Comparison of ENCODE assay signal across 15 mouse cellular contexts in genomic region chr6:117032042-117032746, GRCm38 (mm10).
DNase-seq lines count a peak whose midpoint lies in the region; ATAC-seq and TF ChIP-seq lines count a peak whose summit lies in the region.
"Had no signal": no experiment of that assay in that cellular context is flagged by ENCODE, and none has a peak within 500 bp of the region (broad histone marks: within the 10 kb centered on the region; RNA-seq: fewer than 3 reads in every experiment).

No protein-coding gene starts in this region.

- H3K4me2 ChIP-seq in embryonic facial prominence, embryonic 14.5 days (ENCODE audit: low read depth, low read length) = no peak overlapping the region
- H3K4me2 ChIP-seq in kidney, postnatal 0 days (ENCODE audit: low read length) = no peak overlapping the region
- no peak overlapping the region for H3K4me2 ChIP-seq in midbrain, embryonic 11.5 days
- no peak overlapping the region for H3K4me2 ChIP-seq in midbrain, embryonic 15.5 days
- H3K4me2 ChIP-seq: hindbrain, embryonic 14.5 days; lung, embryonic 15.5 days; stomach, embryonic 15.5 days had no signal

- no peak for TF ChIP-seq CTCF in kidney, postnatal 0 days (IDR thresholded peaks at IDR 0.05; ENCODE audit: low read depth)
- TF ChIP-seq CTCF in small intestine, adult 2 months (IDR thresholded peaks at IDR 0.05; ENCODE audit: extremely low read depth, insufficient read length, insufficient replicate concordance, low read depth, low read length) = no peak

- H3K36me3 ChIP-seq in embryonic facial prominence, embryonic 14.5 days (ENCODE audit: control insufficient read depth, insufficient read depth, low read length) = no peaks in the 10 kb centered on the region
- H3K36me3 ChIP-seq in embryonic facial prominence, embryonic 10.5 days (replicated peaks) = no peaks in the 10 kb centered on the region
- H3K36me3 ChIP-seq in kidney, postnatal 0 days (ENCODE audit: insufficient read depth, low read length) = no peaks in the 10 kb centered on the region
- H3K36me3 ChIP-seq in midbrain, embryonic 11.5 days (ENCODE audit: control insufficient read depth, insufficient read depth, low read length) = no peaks in the 10 kb centered on the region
- H3K36me3 ChIP-seq in midbrain, embryonic 15.5 days (replicated peaks) = no peaks in the 10 kb centered on the region
- H3K36me3 ChIP-seq in small intestine, adult 2 months (ENCODE audit: control insufficient read depth, insufficient read depth, low read length) = no peaks in the 10 kb centered on the region
- H3K36me3 ChIP-seq: lung, embryonic 15.5 days; stomach, embryonic 15.5 days had no signal

- DNase-seq in embryonic facial prominence, embryonic 14.5 days (ENCODE audit: low spot score) = peak; percentile 70
- DNase-seq in embryonic facial prominence, embryonic 10.5 days (ENCODE audit: low spot score) = no peak
- DNase-seq in kidney, postnatal 0 days (ENCODE audit: low spot score) = peak; percentile 52
- no peak for DNase-seq in kidney, adult 11 months
- DNase-seq in midbrain, embryonic 11.5 days (ENCODE audit: low spot score, missing footprints) = no peak
- DNase-seq in adrenal gland, postnatal 25 days = no peak
- DNase-seq: adrenal gland, postnatal 36 days; cerebellum, adult 9-11 months; gastrocnemius, postnatal 25 days had no signal

- no peak; the same call in 1 of the 2 replicates for ATAC-seq in embryonic facial prominence, embryonic 14.5 days (ENCODE audit: low read depth)
- no peak for ATAC-seq in kidney, postnatal 0 days (replicated peaks; ENCODE audit: low FRiP score, low read depth)
- ATAC-seq in midbrain, embryonic 11.5 days (ENCODE audit: low FRiP score) = peak; percentile 66
- ATAC-seq in midbrain, embryonic 15.5 days (replicated peaks) = no peak

- H3K4me3 ChIP-seq in embryonic facial prominence, embryonic 14.5 days (ENCODE audit: low read depth, low read length) = no peak overlapping the region
- H3K4me3 ChIP-seq in embryonic facial prominence, embryonic 10.5 days = no peak overlapping the region
- no peak overlapping the region for H3K4me3 ChIP-seq in kidney, postnatal 0 days (replicated peaks; ENCODE audit: low read depth, low read length)
- no peak overlapping the region for H3K4me3 ChIP-seq in midbrain, embryonic 11.5 days (ENCODE audit: low read depth, low read length)
- H3K4me3 ChIP-seq in midbrain, embryonic 15.5 days = no peak overlapping the region
- H3K4me3 ChIP-seq in small intestine, adult 2 months (ENCODE audit: low read depth, low read length) = no peak overlapping the region
- H3K4me3 ChIP-seq: lung, embryonic 15.5 days; myocyte; stomach, embryonic 15.5 days had no signal

- no peaks in the 10 kb centered on the region for H3K27me3 ChIP-seq in embryonic facial prominence, embryonic 14.5 days (replicated peaks; ENCODE audit: control insufficient read depth, insufficient read depth, low read length)
- H3K27me3 ChIP-seq in embryonic facial prominence, embryonic 10.5 days (replicated peaks; ENCODE audit: low read depth, poor library complexity, severe bottlenecking) = no peaks in the 10 kb centered on the region
- H3K27me3 ChIP-seq in kidney, postnatal 0 days (ENCODE audit: insufficient read depth, low read length) = no peaks in the 10 kb centered on the region
- H3K27me3 ChIP-seq in midbrain, embryonic 11.5 days (ENCODE audit: control insufficient read depth, insufficient read depth, low read length) = no peaks in the 10 kb centered on the region
- no peaks in the 10 kb centered on the region for H3K27me3 ChIP-seq in midbrain, embryonic 15.5 days (replicated peaks)
- H3K27me3 ChIP-seq in small intestine, adult 2 months (ENCODE audit: control insufficient read depth, insufficient read depth, low read length) = no peaks in the 10 kb centered on the region
- H3K27me3 ChIP-seq: lung, embryonic 15.5 days; stomach, embryonic 15.5 days had no signal

- TF ChIP-seq POLR2A in small intestine, adult 2 months (IDR thresholded peaks at IDR 0.05; ENCODE audit: low read depth, low read length) = no peak

- H3K4me1 ChIP-seq in embryonic facial prominence, embryonic 14.5 days (ENCODE audit: control insufficient read depth, insufficient read depth, low read length) = peaks cover 4% of the 10 kb centered on the region; the same call in 1 of the 2 replicates
- H3K4me1 ChIP-seq in embryonic facial prominence, embryonic 10.5 days = no peaks in the 10 kb centered on the region; the same call in 1 of the 2 replicates
- H3K4me1 ChIP-seq in kidney, postnatal 0 days (replicated peaks; ENCODE audit: insufficient read depth, low read length) = no peaks in the 10 kb centered on the region
- H3K4me1 ChIP-seq in midbrain, embryonic 11.5 days (ENCODE audit: control insufficient read depth, insufficient read depth, low read length) = no peaks in the 10 kb centered on the region
- no peaks in the 10 kb centered on the region for H3K4me1 ChIP-seq in midbrain, embryonic 15.5 days
- H3K4me1 ChIP-seq in small intestine, adult 2 months (ENCODE audit: control insufficient read depth, insufficient read depth, insufficient read length, low read length) = peaks cover 7% of the 10 kb centered on the region; the same call in 1 of the 2 replicates
- H3K4me1 ChIP-seq: lung, embryonic 15.5 days; stomach, embryonic 15.5 days had no signal

- no peaks in the 10 kb centered on the region for H3K9me3 ChIP-seq in embryonic facial prominence, embryonic 14.5 days (ENCODE audit: control insufficient read depth, low read length)
- H3K9me3 ChIP-seq in embryonic facial prominence, embryonic 10.5 days = no peaks in the 10 kb centered on the region
- H3K9me3 ChIP-seq in kidney, postnatal 0 days (replicated peaks; ENCODE audit: low read length) = no peaks in the 10 kb centered on the region
- no peaks in the 10 kb centered on the region for H3K9me3 ChIP-seq in midbrain, embryonic 11.5 days (ENCODE audit: control insufficient read depth, low read length)
- no peaks in the 10 kb centered on the region for H3K9me3 ChIP-seq in midbrain, embryonic 15.5 days
- H3K9me3 ChIP-seq: lung, embryonic 15.5 days; stomach, embryonic 15.5 days had no signal

- H3K27ac ChIP-seq in embryonic facial prominence, embryonic 14.5 days (replicated peaks; ENCODE audit: low read depth, low read length) = no peak overlapping the region; the same call in 1 of the 2 replicates
- H3K27ac ChIP-seq in embryonic facial prominence, embryonic 10.5 days (replicated peaks) = no peak overlapping the region
- H3K27ac ChIP-seq in kidney, postnatal 0 days = no peak overlapping the region
- H3K27ac ChIP-seq in midbrain, embryonic 11.5 days (ENCODE audit: low read depth, low read length) = no peak overlapping the region; the same call in 1 of the 2 replicates
- H3K27ac ChIP-seq in midbrain, embryonic 15.5 days = no peak overlapping the region
- peak overlapping the region; percentile 30 for H3K27ac ChIP-seq in small intestine, adult 2 months (ENCODE audit: insufficient read depth, low read depth, low read length)
- H3K27ac ChIP-seq: hindbrain, embryonic 14.5 days; lung, embryonic 15.5 days; stomach, embryonic 15.5 days had no signal

- 50% methylated on average over 8 of the region's 8 CpGs for WGBS in embryonic facial prominence, embryonic 14.5 days
- 72% methylated on average over 8 of the region's 8 CpGs for WGBS in embryonic facial prominence, embryonic 10.5 days
- 57% methylated on average over 8 of the region's 8 CpGs for WGBS in kidney, postnatal 0 days
- WGBS in midbrain, embryonic 11.5 days = 79% methylated on average over 8 of the region's 8 CpGs
- WGBS in midbrain, embryonic 15.5 days = 64% methylated on average over 8 of the region's 8 CpGs
- 19% methylated on average over 8 of the region's 8 CpGs for WGBS in small intestine, adult 2 months

- H3K9ac ChIP-seq in embryonic facial prominence, embryonic 14.5 days (ENCODE audit: low read depth, low read length) = no peak overlapping the region
- no peak overlapping the region for H3K9ac ChIP-seq in kidney, postnatal 0 days (ENCODE audit: low read depth, low read length)
- no peak overlapping the region for H3K9ac ChIP-seq in midbrain, embryonic 11.5 days (ENCODE audit: low read length)
- H3K9ac ChIP-seq in midbrain, embryonic 15.5 days = no peak overlapping the region
- H3K9ac ChIP-seq: hindbrain, embryonic 14.5 days; lung, embryonic 15.5 days; stomach, embryonic 15.5 days had no signal

Comparison
In these comparisons a context has a peak if more than half of its experiments do, and no peak if none do; other contexts are left out.
1. DNase-seq: peak in embryonic facial prominence, embryonic 14.5 days (single experiment) and kidney, postnatal 0 days (single experiment); none in embryonic facial prominence, embryonic 10.5 days (single experiment), kidney, adult 11 months (single experiment), midbrain, embryonic 11.5 days (single experiment) and adrenal gland, postnatal 25 days (single experiment).